Mouse (Mus musculus) left cerebral cortex, adult 18-20 months (tissue): ENCODE results near the gene Oas2. TPM values are rescaled to one million over a fixed set of nuclear protein-coding genes. Genes with fewer than 3 reads are reported as not detected.

Experiments used
- DNase-seq, 2 experiments: peaks; one replicate each; pipeline ENCODE4 v3.0.0; 2021 to 2022; ENCODE audit warnings: low spot score in 2 of 2, mixed read lengths in 1 of 2
- total RNA-seq, 2 experiments: library from RNA; stranded (reverse); gene quantifications; 2 replicates each; pipeline ENCODE4 v1.2.3; 2021

Gene Oas2
- total RNA-seq, 2 experiments from 2014 or later = 0.26 TPM; not detected in 1

DNA sequence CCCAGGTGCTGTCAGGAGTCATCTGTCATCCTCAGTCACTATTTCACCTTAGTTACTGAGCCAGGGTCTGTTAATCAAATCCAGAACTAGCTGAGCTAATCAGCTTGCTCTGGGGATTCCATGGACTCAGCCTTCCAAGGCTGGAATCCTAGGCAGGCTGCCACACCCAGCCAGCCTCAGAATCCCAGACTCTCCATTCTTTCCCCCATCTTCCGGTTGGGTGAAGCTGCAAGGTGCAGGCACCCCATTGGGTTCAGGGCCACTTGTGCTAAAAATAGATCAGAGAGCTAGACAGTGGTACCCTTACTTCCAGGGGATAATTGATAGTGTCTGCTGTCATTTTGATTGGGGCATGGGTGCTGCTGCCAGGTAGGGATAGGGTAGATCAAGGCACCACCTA is 16.9 kb downstream of the Oas2 start:
- DNase-seq = no peak

DNA sequence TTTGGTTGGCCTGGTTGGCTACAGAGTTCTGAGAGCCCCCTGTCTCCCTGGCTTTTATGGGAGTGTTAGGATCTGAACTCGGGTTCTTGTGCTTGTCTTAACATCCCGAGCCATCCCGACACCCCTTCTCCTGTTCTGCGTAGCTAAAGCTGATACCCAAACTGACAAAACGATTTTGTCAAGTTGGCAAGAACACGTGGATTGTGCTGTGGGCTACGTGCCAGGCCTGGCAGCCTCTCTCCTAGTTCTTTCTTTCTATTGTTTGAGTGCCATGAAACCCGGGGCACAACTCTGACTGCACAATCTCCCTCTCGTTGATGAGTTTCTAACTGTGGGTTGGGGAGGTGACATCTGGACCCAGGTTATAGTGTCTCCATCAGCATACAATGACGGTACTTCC is 20.3 kb downstream of the Oas2 start:
- DNase-seq = no peak

- DNase-seq = no peak
These were observed 23.7 kb downstream of the Oas2 start for GRCm38 (mm10) chr5:120725811-120726455.

GRCm38 (mm10) chr5:120721005-120721404 is 28.6 kb downstream of the Oas2 start:
- no peak for DNase-seq

DNA sequence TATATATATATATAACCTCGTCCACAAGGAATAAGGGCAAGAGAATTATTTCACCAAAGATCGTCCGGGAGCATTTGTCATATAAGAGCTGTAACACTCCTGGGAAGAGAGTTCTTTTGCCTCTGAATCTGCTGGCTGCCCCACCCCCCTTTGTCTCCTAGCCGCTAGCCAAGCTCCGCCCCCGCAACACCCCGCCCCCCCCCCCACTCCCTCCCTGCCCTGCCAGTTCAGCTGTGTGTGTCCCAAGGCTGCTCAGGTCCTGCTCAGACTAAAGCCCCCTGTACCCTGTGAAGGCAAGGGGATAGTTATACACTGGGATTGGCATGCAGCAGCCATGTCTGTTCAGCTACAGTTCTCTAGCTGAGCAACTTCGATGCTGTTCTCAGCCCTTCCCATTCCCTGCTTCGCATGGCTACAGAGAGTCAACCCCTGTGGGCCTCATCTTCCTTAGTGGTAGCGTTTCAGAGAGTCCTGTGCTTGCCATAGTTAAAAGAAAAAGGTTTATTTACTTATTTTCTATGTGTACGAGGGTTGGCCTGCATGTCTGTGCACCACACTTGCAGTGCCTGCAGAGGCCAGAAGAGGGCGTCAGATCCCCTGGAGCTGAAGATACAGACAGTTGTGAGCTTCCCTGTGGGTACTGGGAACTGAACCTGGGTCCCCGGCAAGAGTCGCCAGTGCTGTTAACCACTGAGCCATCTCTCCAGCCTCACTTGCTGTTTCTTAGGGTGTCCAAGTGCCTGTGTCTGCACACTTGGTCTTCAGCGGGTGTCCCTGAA is 30.9 kb downstream of the Oas2 start:
- DNase-seq = no peak

DNA sequence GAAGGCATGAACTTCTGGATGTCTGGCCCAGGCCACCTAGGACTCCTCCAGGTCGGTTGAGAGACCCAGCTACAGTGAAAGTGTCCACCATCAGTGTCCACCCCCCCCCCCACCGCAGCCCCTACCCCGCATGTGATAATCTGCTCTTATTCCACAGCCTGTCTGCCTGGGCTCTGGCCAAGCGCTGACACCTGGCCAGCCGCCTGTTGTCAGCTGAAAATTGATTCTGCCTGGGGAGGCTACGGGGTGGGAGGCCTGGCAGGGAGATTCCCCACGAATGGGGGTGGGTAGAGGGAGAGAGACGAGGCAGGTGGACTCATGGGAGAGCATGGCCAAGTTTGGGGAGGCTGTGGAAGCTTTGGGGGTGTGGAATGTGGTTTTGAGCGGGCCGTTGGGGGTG is 32.5 kb downstream of the Oas2 start:
- no peak for DNase-seq

DNA sequence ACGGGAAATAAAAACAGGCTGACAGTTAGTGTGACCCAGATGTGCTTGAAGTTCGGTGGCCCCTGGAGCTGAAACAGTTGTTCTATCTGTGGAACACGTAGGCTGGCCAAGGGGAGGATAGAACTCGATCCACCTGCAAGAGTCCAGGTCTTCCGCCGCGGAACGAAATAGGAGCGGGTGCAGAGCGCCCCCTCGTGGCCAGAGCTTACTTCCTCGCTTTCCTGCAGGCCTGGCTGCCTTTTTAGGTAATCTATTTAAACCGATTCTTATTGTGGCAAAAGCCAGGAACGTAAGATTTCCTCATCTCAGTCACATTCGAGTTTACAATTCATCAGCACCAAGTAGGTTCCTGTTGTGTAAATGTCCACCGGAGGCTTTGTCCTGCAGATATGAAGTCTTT is 35.3 kb downstream of the Oas2 start:
- DNase-seq = peak; percentile 83 to 89

DNA sequence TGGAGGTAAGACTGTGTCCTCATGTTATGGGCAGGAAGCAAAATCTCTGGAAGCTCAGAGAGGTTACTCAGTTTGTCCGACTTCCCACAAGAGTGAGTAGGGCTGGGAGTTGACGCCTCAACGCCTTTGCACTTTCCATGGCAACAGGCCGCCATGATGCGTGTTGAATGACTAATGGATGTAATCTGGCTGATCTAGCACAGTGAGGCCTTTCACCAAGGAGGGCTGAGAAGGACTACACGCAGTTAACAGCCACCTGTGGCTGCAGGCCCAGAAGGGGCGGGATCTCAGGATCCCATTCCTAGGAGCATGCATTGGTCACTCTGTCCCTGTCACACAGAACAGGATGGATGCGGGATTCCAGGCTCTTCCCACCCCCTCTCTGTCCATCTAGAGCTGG is 36.9 kb downstream of the Oas2 start:
- DNase-seq = no peak

- DNase-seq = no peak
These were observed 37.8 kb downstream of the Oas2 start, which contains the start of gene Dtx1 for GRCm38 (mm10) chr5:120711827-120712226. Gene Dtx1 (minus strand): TSS chr5:120711927.

GRCm38 (mm10) chr5:120711416-120711815 is 38.2 kb downstream of the Oas2 start:
- peak; percentile 82 to 88 for DNase-seq

GRCm38 (mm10) chr5:120710826-120711248 is 38.8 kb downstream of the Oas2 start:
- no peak for DNase-seq

DNA sequence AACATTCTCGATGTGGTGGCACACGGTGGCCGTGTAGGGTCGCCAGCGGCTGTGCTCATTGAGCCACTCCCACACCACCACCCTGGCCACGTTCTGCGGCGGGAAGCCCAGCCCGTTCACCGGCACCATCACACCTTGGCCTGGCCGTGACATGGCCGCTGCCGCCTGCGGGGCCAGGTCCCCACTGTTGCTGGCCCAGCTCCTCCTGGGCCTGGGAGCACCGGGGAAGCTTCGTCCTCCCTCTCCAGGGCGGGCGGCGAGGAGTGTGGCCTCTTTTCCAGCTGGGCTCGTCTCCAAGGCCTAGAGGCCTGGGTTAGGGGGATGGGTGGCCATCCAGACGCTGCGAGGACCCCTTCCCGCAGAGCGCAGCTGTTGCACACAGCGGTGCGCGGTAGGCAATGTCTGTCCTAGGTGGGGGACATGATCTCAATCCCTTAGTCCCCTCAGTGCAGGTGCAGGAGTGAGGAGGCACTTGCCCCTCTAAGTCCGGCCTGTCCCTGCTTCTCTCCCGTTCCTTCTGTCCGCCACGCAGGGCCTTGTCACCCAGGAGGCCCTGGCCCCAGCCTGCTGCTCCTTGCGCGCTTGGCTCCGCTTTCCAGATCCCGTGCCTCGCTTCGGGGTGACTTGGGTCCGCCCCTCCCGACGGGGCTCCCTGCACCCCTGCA is 39.4 kb downstream of the Oas2 start:
- peak in 1 of 2 experiments; percentile 50 for DNase-seq

- DNase-seq = no peak
These were observed 42.7 kb downstream of the Oas2 start for GRCm38 (mm10) chr5:120706976-120707375.

DNA sequence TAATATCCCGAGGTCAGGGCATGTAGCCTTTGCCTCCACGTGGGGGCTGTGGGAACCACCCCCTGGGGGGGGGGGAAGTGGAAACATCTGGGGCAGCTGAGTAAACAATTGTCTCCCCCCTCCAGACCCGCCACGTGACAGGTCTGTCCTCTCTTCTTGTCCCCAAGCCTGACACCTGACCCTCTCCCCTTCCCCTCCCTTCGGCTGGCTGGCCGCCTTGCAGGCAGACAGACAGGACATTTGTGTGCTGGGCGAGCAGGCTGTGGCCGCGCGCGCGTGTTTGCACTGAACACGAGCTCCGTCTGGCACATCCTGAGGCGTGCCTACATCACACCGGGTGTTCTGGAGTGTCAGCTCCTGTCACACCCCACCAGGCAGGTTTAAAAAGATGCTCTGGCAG is 43.1 kb downstream of the Oas2 start:
- no peak for DNase-seq

GRCm38 (mm10) chr5:120704421-120704820 is 45.2 kb downstream of the Oas2 start:
- no peak for DNase-seq

GRCm38 (mm10) chr5:120703660-120704059 is 46.0 kb downstream of the Oas2 start:
- no peak for DNase-seq

DNA sequence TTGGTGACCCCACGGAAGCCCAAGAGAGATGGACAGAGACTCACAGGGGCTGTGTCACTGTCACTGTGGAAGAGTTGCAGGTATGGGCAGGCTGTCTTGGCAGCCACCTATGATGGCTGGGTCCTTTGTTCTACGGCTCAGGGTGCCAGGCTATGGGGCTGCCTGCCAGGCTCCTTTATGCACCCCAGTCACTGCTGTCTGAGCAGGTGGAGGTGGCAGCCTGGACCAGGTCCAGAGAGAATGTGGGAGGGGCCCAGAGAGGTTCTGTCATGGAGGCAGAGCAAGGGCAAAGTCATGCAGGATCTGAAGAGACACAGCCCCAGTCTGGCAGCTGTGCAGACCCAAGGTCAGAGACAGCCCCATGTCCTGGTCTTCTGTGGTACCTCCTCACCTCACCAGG is 46.7 kb downstream of the Oas2 start:
- no peak for DNase-seq

DNA sequence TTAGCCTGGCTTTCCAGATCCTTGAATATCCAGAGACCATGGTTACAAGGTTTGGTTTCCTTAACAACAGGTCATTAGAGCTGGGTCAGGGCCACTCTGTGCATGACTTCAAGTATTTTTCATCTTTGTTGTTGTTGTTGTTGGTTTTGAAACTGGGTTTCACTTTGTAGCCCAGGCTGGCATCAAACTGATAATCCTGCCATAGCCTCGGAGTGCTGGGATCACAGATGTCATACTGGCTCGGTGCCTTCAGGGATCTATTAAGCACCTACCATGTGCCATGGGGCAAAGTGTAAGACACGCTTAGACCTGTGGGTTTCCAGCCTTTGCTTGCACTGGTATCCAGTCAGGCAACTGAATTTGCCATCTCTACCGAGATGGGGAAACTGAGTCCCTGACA is 47.2 kb downstream of the Oas2 start:
- DNase-seq = no peak

DNA sequence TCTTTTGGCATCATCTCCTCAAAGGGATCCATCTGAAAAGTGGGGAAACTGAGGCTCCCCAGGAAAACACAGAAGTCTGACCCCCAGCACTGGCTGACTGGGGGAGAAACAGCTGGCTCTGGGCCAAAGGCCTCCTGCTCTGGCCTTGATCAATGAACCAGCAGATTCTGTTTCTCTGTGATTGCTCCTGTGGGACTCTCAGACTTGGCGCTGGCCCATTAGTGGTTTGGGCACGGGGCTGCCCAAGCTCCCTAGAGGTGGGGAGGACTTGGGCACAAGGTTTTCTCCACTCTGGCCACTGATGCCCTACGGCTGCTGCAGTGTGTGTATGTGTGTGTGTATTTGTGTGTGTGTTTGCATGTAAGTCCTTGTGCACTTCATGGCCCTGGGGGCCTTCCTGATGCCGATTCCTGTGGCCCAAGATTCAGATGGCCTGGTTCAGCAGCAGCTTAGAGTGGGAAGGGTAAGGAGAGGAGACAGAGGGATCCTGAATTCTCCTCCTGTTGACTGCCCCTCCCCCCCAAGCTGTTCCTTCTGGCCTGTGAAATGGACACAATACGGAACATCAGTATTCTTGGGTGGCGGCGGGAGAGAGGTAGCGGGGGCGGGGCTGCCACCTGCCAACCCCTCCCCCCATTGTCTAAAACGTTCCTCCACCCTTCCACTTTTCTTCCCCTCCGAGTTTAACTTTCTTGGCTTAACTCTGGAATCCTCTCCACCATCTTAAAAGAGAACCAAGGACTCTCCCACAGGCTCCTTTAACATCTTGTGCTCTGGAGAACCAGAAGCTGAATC is 48.5 kb downstream of the Oas2 start:
- DNase-seq = no peak

DNA sequence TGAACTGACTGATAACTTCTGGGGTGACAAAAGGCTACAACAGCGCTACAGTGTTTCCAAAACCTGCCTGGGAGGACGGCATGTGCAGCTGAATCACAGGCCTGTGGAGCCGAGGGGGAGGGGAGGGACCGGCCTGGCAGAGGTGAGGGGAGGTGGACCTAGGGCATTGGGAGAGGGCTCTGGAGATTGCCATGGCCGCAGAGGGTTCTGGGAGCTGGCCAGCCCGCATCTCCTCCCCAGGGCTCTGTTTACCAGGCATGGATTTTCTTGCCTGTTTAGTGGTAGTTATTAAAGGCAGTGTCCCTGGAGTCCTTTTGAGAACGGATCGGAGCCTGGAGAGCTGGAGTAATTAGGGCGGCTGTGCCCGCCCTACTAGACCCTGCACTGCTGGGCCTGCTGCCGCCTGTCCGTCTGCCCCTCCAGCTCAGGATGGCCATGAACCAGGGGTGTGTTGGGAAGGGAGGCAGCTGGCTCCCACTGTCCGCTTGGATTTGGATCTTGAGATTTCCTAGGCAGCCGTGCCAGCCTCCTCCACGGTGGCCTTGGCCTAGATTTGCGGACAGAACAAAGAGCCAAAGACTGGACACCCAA is 50.8 kb downstream of the Oas2 start:
- no peak for DNase-seq

DNA sequence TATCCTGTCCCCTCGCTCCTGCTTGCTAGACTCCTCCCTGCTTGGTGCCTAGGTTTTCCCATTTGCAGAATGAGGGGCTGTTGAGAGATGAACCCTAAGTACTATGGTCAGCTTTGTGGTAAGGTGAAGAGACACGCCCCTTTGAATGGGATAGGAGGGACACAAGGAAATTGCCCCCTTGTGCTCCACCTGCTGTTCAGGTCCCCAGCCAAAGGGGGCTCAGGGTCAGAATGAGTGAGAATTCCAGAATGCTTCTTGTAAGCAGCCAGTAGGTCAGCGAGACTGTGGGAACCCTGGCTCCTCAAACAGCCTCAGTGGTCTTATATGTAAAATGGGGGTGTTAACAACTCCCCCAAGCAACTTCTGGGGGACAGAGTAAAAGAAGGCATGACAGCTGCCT is 51.5 kb downstream of the Oas2 start:
- no peak for DNase-seq
